Mouse (Mus musculus) right cerebral cortex, postnatal 14 days (tissue): Measurements from ENCODE around the gene Il4ra.

ENCODE experiments used
- DNase-seq: peaks from one replicate; pipeline ENCODE4 v3.0.0; 2022

Gene Il4ra

DNA sequence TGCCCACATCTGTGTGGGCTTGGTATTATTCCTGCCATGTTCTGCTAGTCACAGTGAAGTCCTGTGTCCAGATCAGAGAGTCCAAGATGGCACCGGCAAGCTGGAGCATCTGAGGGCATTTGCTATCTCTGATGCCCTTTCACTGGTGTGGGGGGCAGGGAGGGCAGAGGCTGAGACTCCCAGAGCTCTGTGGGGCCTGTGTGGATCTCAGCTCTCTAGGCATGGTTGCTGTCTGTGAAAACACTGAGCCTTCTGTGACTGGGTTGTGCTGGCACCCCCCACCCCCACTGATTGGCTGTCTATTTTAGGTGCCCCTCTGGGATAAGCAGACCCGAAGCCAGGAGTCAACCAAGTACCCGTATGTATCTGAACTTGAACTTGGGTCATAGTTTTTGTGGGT lies 22.9 kb downstream of the Il4ra start:
- no peak for DNase-seq

DNA sequence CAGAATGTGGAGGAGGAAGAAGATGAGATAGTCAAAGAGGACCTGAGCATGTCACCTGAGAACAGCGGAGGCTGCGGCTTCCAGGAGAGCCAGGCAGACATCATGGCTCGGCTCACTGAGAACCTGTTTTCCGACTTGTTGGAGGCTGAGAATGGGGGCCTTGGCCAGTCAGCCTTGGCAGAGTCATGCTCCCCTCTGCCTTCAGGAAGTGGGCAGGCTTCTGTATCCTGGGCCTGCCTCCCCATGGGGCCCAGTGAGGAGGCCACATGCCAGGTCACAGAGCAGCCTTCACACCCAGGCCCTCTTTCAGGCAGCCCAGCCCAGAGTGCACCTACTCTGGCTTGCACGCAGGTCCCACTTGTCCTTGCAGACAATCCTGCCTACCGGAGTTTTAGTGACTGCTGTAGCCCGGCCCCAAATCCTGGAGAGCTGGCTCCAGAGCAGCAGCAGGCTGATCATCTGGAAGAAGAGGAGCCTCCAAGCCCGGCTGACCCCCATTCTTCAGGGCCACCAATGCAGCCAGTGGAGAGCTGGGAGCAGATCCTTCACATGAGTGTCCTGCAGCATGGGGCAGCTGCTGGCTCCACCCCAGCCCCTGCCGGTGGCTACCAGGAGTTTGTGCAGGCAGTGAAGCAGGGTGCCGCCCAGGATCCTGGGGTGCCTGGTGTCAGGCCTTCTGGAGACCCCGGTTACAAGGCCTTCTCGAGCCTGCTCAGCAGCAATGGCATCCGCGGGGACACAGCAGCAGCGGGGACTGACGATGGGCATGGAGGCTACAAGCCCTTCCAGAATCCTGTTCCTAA lies 24.0 kb downstream of the Il4ra start:
- no peak for DNase-seq

DNA sequence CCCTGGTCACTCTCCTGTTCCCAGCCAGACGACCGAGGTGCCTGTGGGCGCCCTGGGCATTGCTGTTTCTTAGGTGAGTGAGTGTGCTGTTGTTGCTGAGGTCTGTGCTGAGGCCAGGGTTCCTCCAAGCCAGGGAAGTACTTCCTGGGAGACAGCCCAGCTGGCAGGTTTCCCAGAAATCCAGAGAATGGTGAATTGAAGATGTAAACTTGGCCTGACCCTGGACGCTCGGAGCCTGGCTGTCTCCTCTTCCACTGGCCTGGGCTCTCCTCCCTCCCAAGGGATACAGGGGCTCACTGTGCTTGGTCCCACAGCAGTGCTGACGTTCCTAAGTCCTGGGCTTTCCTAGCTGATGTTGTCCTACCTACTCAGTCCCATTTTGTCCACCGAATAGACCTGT lies 25.1 kb downstream of the Il4ra start:
- DNase-seq: no peak

DNA sequence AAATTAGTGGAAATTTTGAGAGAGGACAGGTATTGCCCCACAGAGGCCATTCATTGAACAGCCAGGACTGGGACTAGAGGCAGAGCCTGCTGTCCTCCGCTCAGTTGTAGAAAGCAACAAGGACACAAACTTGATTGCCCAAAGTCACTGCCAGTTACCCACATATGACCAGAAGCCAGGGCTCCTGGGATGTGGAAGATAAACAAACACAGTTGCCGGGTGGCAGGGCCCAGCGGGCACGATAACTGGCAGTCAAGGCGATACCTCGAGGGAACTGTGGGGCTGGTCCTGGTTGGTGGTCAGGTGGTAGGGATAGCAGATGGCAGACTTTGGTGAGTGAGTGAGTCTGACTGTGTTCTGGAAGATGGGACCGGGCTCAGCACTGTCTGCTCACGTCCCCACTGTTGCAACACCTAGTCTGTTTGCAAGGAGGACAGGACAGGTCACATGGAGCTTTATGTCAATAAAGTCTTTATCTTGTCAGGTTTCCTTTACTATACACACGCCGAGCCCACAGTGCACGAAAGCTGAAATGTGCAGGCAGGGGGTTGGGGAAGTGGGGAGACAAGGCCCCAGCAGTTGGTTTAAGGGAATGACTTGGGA lies 25.7 kb downstream of the Il4ra start:
- no peak for DNase-seq

DNA sequence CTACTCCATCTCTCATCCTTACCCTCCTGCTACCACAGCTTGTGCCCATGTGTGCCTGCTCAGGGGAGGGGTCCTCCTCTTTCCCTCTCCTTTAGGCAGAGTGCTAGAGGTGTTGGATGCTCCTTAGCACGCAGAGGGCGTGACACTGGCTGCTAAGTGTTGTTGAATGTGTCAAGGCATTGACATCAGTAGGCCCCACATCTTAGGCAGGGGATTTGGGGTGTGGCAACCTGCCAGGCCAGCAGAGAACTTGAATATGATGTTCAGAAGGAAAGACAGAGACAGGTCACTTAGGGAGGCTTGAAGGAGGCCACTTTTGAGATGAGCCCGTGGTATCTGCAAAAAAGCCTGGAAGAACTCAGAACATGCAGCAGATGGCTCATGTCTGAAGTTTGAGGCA lies 26.2 kb downstream of the Il4ra start:
- DNase-seq: no peak

DNA sequence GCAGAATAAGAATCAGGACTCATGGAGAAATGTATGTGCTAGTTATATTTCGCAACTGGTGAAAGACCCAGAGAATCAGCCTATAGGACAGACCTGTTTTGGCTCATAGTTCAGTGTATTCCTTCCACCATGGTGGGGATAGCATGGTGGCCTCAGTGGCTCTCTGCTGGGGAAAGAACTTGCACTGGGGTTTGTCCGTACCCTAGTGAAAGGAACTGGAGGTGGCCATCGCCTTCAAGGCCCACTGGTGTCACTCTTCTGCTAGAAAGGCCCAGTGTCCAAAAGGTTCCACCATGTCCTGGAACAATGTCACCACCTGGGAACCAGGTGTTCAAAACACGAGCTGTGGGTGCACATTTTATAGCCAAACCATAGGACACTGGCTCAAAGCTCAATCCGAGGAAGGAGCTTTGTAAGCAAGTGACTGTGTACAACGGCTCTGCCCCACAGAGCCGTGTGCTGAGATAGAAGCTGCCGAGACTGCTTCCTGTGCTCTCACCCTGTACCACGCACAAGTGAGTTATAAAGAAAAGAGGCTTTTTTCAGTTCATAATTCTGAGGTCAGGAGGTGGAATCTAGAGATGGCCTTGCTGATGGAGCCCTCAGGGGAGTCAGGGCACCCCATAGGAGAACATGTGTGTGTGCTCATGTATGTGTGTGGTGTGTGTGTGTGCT lies 27.8 kb downstream of the Il4ra start:
- DNase-seq: no peak

DNA sequence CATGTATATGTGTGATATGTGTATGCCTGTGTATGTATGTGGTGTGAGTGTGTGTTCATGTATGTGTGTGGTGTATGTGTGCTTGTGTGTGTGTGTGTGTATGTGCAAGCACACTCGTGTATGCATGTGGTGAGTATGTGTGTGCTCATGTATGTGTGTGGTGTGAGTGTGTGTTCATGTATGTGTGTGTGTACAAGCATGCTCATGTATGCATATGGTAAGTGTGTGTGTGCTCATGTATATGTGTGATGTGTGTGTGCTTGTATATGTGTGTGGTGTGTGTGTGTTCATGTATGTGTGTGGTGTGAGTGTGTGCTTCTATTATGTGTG lies 28.3 kb downstream of the Il4ra start:
- DNase-seq: no peak

DNA sequence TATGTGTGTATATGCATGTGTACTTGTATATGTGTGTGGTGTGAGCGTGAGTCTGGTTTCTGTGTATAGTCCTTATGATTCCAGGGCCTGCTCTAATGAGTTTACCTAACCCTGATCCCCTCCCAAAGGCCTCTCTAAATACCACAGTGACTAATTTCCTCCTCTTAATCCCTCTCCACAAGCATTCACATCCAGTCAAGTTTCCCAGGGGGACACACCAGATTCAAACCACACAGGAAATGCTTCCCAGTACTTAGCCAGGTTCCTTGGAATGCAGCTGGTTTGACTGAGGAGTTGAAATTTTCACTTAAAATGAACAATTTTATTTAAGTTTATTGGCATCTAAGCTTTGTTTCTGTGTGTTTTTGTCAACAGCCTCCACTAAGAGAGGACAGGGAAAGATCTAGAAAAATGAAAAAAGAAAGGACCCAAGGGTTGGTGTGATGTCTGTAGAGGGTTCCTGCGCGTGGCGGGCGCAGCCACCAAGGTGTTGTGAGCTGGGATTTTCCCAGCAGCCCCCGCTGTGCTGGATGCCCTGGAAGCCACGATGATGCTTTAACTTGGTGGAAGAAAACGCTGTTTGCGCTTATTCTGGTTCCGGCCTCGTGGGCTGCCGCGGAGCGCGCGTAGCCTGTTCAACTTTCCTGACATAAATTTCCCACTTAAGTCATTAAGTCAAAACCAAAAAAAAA lies 28.9 kb downstream of the Il4ra start:
- no peak for DNase-seq

DNA sequence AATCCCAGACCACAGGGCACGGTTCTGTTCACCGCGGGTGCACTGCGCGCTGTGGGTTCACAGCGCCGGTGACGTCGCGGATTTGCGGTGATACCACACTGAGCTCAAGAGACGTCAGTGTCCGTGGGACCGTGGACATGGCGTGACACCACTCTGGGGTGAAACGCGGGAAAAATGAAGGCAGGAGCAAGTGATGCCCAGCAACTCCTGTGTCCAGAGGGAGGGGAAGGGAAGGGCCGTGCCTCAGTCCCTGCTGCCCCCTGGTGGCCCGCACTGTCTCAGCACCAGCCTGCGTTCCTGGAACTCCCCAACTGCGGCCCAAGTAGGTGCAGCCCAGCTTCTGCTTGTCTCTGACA lies 29.4 kb downstream of the Il4ra start:
- peak; percentile 91 for DNase-seq

DNA sequence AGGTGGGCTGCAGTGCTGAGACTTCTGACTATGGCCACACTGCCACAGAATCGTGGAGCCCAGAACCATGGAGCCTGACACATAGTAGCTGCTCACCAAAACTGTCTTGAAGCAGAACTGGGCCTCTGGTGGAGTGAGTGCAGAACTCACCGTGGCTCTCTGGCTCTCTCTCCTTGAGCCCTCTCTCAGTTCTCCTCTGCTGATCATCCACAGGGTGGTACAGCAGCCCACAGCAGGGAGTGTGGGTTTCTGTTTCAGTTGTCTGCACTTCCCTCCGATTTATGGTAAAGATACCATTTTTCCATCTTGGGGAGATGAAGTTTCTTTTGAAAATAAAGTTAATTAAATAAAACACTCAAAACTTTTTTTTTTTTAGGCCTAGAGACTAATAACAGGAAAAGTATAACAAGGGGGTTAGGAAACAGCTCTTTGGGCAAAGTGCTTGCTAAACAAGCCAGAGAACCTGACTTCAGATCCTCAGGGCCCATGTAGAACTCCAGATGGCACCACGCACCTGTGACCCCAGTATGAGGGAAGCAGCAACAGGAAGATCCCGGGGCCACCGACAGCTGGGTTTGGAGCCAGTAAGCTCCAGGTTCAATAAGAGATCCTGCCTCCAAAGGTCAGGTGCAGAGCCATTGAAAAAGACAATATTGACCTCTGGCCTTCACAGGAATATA lies 31.5 kb downstream of the Il4ra start:
- no peak for DNase-seq

DNA sequence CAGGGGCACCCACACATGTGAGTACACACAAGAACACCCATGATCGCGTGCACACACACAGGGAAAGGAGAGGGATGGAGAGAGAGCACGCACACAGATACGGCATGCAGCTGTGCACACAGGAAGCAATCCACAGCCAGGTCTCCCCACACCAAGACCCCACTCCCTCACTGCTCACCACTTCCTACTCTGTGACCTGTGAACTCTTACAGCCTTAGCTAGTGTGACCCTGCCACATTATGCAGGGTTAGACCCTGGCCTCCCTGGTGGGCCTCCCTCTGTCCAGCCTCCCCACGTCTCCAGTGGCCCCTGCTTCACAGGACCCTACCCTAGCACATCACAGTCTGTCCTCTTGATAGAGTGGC lies 32.1 kb downstream of the Il4ra start:
- DNase-seq: no peak

DNA sequence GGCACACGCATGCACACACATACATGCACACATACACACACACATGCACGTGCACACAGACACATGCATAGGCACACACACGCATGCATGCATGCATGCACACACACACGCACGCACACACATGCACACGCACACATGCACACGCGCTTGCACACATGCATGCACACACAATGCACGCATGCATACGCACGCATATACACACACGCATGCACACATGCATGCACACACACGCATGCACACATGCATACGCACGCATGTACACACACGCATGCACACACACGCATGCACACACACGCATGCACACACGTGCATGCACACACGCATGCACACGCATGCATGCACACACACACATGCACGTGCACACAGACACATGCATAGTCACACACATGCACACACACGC lies 34.4 kb downstream of the Il4ra start:
- no peak for DNase-seq

DNA sequence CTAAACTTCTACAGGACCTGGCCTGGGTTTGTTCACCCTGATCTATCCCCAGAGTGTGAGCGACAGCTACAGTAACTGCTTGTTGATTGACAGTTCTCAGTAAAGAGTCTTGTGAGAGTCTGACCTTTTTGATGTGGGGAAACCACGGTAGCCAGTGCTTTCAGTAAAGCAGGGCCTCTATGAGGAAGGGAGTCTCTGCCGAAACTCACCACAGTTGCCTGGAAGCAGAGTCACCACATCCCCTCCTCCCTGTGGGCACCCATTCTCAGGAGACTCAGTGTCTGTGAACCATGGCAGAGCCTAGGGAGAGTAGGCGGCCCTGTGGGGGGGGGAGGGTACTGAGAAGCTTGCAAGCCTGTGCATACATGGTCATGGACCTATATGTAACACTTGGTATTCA lies 36.8 kb downstream of the Il4ra start:
- no peak for DNase-seq

DNA sequence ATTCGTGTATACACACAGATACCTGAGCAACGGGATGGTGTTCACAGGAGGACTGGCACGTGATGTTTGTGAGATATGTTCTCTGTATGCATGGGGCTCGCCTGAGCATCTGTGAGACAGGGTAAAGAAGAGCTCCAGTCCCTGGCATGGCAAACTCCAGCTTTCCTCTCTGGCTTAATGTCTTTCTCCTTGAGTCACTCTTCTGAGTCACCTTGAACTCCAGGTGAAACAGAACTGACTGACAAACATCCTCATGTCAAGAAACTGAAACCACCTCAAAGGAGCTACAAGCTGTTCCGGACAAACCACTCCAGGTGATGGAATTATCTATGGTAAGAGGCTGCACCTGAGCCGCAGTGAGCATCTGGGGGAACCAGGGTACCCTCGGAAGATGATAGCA lies 38.0 kb downstream of the Il4ra start:
- no peak for DNase-seq

DNA sequence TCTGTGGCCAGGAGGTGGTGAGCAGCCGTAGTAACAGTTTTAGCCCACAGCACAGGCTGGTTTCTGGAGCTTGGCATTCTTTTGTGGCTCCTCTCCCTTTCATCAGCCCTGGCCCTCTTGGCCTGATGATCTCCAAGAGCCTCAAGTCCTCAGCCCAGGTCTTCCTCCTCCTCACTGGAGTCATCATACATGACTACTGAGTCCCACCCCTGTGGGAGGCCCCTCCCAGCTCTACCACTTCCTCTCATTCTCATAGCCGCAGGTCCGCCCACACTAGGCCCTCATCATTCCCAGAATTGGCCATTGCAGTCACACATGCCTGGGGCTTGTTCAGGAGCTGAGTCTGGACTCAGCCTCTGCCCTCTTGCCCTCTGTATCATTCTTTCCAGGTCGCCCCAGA lies 41.9 kb downstream of the Il4ra start:
- no peak for DNase-seq

DNA sequence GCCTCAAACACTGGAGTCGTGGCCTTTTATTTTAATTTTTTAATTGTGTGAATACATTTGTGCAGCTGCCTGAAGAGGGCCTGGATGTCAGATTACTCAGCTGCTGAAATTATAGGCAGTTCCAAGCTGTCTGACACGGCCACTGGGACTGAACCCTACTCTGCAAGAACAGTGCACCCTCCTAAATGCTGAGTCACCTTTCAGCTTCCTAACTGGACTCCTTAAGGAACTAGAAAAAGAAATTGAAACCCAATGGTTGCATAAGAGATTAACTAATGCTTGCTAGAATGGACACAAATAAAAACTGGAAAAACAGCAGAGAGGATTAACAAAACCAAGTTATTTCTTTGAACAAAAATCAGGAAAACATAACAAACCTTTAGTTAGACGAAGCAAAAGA lies 44.5 kb downstream of the Il4ra start:
- no peak for DNase-seq

DNA sequence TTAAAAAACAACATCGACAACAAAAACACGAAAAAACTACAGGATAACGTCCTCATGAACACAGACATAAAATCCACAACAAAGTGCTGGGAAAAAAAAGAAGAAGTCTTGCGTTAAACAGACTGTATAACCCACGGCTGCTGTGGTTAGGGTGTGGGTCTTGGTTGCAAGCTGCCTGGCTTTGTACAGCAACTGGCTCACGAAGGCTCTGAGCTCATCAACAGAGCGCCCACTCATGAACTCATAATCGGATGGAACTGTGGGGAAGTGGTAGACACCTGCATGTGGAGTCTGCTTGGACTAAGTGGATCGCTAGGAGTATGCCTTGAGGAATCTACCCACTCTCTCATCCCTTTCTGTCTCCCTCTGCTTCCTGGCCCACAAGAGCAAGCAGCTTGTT lies 45.2 kb downstream of the Il4ra start:
- no peak for DNase-seq

DNA sequence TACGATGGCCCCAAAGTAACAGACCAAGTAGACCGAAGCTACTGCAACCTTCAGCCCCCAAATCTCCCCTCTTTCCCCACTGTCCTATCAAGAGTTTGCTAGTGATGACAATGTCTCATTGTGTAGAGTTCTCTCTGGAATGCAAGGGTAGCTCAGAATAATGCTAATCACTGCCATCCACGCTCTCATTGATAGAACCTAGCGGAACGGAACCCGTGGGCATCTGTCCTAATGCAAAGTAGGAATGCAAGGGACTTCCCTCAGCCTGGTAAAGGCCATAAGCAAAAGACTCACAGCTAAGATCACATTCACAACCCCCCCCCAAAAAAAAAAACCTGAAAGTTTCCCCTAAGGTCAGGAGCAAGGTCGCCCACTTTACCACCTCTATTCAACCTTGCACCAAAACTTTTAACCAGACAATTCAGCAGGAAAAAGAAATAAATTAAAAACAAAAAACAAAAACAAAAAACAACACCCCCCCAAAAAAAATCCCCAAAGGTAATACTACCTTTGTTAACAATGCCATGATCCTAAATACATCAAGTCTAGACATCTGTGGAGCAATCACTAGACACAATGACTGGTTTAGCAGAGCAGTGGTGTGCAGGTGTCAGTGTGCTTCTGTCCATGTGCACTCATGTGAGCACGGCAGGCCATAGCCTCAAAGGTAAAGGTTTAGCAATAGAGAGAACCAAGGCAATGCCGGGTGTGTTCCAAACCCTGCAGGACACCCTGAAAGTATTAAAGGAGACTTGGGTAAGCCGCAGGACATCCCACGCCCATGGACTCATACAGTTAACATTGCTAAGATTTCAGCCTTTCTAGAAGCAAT lies 45.8 kb downstream of the Il4ra start:
- DNase-seq: no peak

DNA sequence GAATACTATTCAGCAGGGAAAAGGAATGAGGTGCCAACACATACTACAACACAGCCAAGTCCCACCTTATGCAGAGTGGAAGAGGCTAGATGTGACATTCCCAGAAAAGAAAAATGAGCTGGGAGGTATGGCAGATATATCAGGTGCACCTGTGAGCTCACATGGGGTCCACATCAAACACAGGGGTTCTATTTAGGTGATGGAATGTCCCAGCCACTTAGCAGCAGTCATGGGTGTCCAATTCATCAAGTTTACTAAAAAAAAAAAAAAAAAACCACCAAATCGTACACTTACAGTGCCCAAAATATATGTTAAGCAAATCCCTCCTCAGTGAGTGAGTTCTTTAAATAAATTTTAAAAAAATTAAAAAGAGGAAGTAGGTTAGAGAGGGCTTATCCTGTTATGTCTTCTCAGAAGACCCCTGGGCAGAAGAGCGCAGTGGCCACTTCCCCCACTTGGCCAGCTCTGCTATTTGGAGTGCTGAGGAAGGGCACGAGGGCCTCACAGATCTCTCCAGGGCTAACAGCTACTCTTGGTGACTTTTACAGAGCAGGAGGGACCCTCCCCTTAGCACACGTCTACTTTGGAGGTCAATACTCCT lies 47.6 kb downstream of the Il4ra start:
- DNase-seq: no peak

DNA sequence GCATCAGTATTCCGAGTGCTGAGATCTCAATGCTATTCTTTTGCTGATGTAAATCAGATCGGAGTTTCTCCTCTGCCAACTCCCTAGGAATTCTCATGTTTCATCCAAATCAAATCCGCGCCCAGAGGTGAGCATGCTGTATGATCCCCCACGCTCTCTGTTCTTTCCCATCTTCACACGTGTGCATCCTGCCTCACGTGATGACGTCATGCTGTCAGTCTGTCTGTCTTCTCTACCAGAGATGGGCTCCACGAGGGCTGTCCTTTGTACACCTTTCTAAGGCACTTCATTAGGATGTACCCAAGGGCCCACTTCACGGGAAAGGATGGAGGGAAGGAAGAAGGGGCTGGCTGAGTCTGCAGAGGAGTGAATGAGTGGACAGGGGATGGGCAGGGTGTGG lies 48.2 kb downstream of the Il4ra start:
- DNase-seq: no peak

DNA sequence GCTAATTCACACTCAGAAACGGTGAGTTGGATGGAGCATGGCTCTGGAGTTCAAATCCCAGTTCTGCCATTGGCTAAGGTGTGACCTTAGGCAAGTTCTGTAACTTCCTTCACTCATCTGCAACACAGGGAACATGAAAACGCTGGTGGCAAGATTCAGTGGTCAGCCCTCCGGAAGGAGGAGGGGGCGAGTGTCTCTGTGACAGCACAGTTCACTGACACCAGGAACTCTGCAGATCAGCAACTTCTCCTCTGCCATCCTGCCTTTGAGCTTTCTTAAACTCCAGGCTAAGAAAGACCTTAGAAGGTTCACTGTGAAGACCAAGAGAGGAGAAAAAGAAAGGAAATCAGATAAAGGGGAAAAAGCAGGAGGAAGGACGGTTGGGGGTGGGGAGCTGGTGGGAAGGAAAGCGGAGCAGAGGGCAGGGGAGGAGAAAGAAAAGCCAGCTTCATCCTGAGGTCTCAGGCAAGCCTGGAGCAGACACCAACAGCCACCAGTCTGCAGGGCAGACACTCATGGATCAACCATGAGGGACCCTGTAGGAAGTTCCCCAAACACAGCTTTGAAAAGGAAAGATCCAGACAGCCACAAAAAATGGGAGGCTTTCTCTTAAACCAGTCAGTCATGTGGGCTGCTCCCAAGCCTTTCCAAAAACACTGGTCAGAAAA lies 48.8 kb downstream of the Il4ra start:
- no peak for DNase-seq

DNA sequence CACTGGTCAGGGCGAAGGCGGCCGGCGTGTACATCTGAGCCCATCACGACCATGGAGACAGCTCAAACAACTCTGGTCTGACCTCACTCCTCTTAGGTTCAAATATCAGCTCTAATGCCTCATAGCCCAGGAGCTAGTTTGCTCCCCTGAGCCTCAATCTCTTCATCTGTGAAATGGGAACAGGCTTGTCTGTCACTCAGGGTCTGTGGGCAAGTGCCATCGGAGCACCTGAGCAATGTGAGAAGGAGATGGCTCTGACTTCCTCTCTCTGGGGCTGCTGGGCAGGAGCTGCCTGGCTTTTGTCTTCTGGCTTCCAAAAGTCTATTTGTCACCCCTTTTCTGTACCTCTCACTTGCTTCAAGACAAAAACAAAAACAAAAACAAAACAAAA lies 49.4 kb downstream of the Il4ra start:
- no peak for DNase-seq
